Mouse (Mus musculus): ENCODE data around the gene Sdhd. TPM values are rescaled to one million over a fixed set of nuclear protein-coding genes. Genes with fewer than 3 reads are reported as not detected.
A peak's percentile ranks its signal among the peaks of the same experiment; 100 is the strongest.
"Not testable (repeated sequence)": the region's sequence is repeated elsewhere in the genome, so short reads cannot be mapped to it uniquely, and the experiment has no call there.

Sdhd gene
- 205 and 215 TPM in 2 replicates for polyA plus RNA-seq (2015; fragmentation: Nextera tagmentation; extraction: Ambion mirVana)

DNA sequence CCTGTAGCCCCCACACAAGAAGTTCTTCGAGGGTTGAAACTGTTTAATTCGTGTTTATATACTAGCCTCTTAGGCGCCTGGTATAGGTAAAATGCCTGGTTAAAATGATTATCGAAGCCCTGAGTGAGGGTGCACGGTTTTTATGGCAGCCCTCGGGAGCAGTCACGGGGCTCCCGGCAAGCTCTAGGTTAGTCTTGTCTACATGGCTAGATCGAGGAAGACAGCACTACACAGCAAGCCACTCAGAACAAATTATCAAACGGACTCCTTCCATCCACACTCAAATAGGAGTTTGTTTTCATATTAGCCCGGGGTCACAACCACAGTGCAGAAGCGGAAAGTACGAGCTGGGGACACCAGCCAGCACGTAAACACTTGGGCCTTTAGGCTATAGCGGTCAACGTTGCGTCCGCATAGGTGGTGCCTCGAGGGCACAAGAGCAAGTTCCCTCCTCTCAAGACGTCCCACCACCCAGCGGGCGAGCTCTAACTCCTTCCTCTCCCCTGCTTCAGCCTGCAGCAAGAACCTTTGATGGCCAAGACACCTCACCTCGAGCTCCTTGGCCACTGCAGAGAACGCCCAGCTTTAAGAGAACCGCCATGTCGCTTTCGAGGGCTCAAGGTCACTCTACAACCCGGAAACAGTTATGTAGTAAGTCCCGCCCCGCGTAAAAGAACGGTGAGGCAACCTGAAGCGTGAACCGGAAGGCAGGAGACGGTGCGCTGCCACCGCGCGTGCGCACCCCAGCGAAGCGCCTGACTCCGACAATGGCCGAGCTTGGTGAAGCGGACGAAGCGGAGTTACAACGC is at the start of gene Sdhd, which contains the start of gene Timm8b:
Sdhd (minus strand) TSS at position 624 of the 809 bp plus-strand sequence.
Timm8b (plus strand) TSS at position 722 of the 809 bp plus-strand sequence.
- WGBS: 1% methylated on average over 48 of the region's 48 CpGs
- Histone ChIP-seq H3K4me2 (ENCODE audit: low read length) (peak within 1 kb of the TSS; percentile 94), H3K27ac (ENCODE audit: low read length) (peak within 1 kb of the TSS; percentile 84), H3K9me3 (ENCODE audit: control insufficient read depth, low read length) (no peaks in the 10 kb centered on the region), H3K36me3 (ENCODE audit: control insufficient read depth, insufficient read depth) (peaks cover 9% of the 10 kb centered on the region), H3K27me3 (replicated peaks; ENCODE audit: control insufficient read depth, insufficient read depth, low read length) (no peaks in the 10 kb centered on the region), H3K4me3 (replicated peaks; ENCODE audit: low read length) (peak within 1 kb of the TSS; percentile 86), H3K9ac (replicated peaks; ENCODE audit: low read depth, low read length) (peak within 1 kb of the TSS; percentile 78), H3K4me1 (replicated peaks; ENCODE audit: control insufficient read depth, insufficient read depth, low read length) (peaks cover 22% of the 10 kb centered on the region)
- ATAC-seq: peak; percentile 99

DNA sequence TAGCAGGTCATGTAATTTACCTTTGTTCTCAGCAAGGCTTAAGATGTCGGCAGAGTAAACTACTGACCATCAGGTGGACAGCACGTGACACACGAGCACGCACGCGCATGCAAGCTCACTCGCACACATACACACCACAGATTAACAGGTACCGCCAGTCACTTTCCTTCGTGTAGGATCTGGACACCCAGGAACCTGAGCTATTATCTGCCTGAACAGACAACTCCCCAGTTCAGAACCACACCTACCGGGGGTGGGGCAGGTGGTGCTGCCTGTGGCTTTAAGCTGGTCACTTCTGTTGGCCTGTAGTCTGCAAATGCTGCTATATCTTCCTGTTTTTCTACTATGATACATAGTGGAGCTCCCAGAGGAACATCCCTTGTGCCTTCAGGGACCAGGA is 46.9 kb upstream of the Sdhd start:
- H3K9ac ChIP-seq (replicated peaks; ENCODE audit: low read depth, low read length): no peak overlapping the region
- H3K27me3 ChIP-seq (replicated peaks; ENCODE audit: control insufficient read depth, insufficient read depth, low read length): no peaks in the 10 kb centered on the region
- H3K36me3 ChIP-seq (ENCODE audit: control insufficient read depth, insufficient read depth): peaks cover 39% of the 10 kb centered on the region
- WGBS: 96% methylated on average over 10 of the region's 10 CpGs
- H3K9me3 ChIP-seq (ENCODE audit: control insufficient read depth, low read length): no peaks in the 10 kb centered on the region
- no peaks in the 10 kb centered on the region for H3K4me1 ChIP-seq (replicated peaks; ENCODE audit: control insufficient read depth, insufficient read depth, low read length)
- no peak overlapping the region for H3K4me2 ChIP-seq (ENCODE audit: low read length)
- no peak overlapping the region for H3K27ac ChIP-seq (ENCODE audit: low read length)
- ATAC-seq: no peak
- H3K4me3 ChIP-seq (replicated peaks; ENCODE audit: low read length): no peak overlapping the region

DNA sequence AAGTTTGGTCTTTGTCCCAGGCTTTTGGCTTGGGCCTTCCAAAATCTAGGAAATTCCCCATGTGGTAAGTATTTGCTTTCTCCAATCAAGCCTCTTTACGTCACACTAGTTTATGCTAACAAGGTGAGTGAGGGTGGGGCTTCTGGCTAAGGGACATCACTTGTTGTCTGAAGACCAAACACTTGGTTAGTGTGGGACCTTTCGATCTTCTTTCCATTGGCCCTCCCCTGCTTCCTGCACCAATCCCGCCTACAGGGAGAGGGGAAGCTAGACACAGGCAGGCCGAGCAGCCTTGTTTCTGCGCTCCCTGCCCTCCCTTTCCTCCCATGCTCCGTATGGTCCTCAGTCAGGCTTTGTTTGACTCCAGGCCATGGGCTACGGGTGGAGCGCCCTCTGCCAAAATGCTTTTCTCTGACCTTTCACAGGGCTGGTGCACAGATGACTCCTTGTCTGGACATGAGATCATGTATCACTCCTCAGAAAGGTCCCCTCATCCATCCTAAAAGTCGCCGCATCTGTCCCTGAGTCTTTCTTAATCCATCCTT is 43.3 kb upstream of the Sdhd start:
- 82% methylated on average over 10 of the region's 10 CpGs for WGBS
- no peak overlapping the region for H3K27ac ChIP-seq (ENCODE audit: low read length)

DNA sequence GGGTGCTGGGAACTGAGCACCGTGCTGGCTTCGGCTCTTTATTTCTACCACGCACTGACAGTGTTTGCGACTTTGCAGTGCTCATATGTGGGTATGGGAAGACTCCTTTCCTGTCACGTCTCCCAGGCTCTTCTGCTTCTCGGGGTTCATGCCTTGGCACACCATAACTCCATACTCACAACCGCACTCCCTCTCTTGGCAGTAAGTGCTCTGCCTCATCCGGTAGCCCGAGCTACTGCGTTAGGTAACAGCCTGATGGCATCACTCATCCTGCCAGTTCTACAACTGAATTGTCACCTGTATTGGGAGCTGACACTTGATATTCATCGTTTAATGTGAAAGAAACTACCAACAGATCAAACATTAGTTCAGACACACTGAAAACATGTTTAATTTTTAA is 30.7 kb upstream of the Sdhd start:
- peaks cover 28% of the 10 kb centered on the region for H3K36me3 ChIP-seq (ENCODE audit: control insufficient read depth, insufficient read depth)
- H3K4me1 ChIP-seq (replicated peaks; ENCODE audit: control insufficient read depth, insufficient read depth, low read length): no peaks in the 10 kb centered on the region
- H3K27ac ChIP-seq (ENCODE audit: low read length): no peak overlapping the region
- no peaks in the 10 kb centered on the region for H3K27me3 ChIP-seq (replicated peaks; ENCODE audit: control insufficient read depth, insufficient read depth, low read length)
- no peak for ATAC-seq
- H3K4me2 ChIP-seq (ENCODE audit: low read length): no peak overlapping the region
- H3K9me3 ChIP-seq (ENCODE audit: control insufficient read depth, low read length): no peaks in the 10 kb centered on the region
- 96% methylated on average over 11 of the region's 11 CpGs for WGBS
- no peak overlapping the region for H3K4me3 ChIP-seq (replicated peaks; ENCODE audit: low read length)
- no peak overlapping the region for H3K9ac ChIP-seq (replicated peaks; ENCODE audit: low read depth, low read length)

More for the DNA sequence above, 43.3 kb upstream of the Sdhd start:
- Histone ChIP-seq H3K27me3 (replicated peaks; ENCODE audit: control insufficient read depth, insufficient read depth, low read length) (no peaks in the 10 kb centered on the region), H3K4me1 (replicated peaks; ENCODE audit: control insufficient read depth, insufficient read depth, low read length) (no peaks in the 10 kb centered on the region), H3K4me3 (replicated peaks; ENCODE audit: low read length) (no peak overlapping the region), H3K9ac (replicated peaks; ENCODE audit: low read depth, low read length) (no peak overlapping the region), H3K36me3 (ENCODE audit: control insufficient read depth, insufficient read depth) (peaks cover 46% of the 10 kb centered on the region), H3K4me2 (ENCODE audit: low read length) (no peak overlapping the region), H3K9me3 (ENCODE audit: control insufficient read depth, low read length) (no peaks in the 10 kb centered on the region)
- ATAC-seq: no peak

DNA sequence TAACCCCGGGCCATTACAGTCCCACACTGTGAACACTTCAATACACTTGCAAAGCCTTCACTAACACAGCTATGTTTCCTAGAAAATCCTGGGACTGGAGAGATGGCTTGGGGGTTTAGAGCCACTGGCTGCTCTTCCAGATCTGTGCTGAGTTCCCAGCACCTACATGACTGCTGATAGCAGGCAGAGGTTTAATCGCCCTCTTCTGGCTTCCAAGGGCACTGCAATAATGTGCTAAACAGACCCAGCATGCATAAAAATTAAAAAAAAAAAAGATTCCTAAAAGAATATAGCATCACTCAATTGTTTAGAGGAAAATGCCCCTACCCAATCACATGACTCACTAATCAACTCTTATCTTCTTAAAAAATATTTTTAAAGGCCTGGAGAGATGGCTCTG is 29.4 kb upstream of the Sdhd start:
- peaks cover 28% of the 10 kb centered on the region for H3K36me3 ChIP-seq (ENCODE audit: control insufficient read depth, insufficient read depth)
- H3K4me2 ChIP-seq (ENCODE audit: low read length): no peak overlapping the region
- H3K9ac ChIP-seq (replicated peaks; ENCODE audit: low read depth, low read length): no peak overlapping the region
- H3K27ac ChIP-seq (ENCODE audit: low read length): no peak overlapping the region
- no peak for ATAC-seq
- 75% methylated on average over 2 of the region's 2 CpGs for whole genome bisulfite sequencing
- H3K4me3 ChIP-seq (replicated peaks; ENCODE audit: low read length): no peak overlapping the region
- no peaks in the 10 kb centered on the region for H3K4me1 ChIP-seq (replicated peaks; ENCODE audit: control insufficient read depth, insufficient read depth, low read length)
- H3K9me3 ChIP-seq (ENCODE audit: control insufficient read depth, low read length): no peaks in the 10 kb centered on the region
- H3K27me3 ChIP-seq (replicated peaks; ENCODE audit: control insufficient read depth, insufficient read depth, low read length): no peaks in the 10 kb centered on the region

DNA sequence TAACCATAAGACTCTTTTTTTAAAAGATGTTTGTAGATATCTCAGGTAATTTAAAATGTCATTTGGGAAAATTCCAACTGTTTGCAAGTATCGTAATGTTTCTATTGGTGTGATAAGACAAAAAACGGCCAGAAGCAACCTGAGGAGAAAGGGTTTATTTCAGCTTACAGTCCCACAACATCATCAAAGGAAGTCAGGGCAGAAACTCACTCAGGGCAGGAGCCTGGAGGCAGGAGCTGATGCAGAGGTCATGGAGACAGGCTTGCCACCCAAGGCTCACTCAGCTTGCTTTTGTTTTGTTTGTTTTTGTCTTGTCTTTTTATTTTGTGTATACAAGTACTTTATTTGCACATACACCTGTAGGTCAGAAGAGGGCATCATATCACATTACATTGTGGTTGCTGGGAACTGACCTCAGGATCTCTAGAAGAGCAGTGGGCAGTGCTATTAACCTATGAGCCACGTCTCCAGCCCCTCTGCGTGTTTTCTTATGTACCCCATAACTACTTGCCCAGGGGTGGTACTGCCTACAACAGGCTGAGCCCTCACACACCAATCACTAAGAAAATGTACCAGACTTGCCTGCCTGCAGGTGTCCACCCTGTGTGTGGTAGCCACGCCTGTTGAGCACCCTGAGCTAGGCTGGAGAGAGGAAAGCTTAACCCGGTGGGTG is 28.5 kb upstream of the Sdhd start:
- no peaks in the 10 kb centered on the region for H3K4me1 ChIP-seq (replicated peaks; ENCODE audit: control insufficient read depth, insufficient read depth, low read length)
- no peak for ATAC-seq
- no peak overlapping the region for H3K27ac ChIP-seq (ENCODE audit: low read length)
- no peak overlapping the region for H3K4me2 ChIP-seq (ENCODE audit: low read length)
- H3K9ac ChIP-seq (replicated peaks; ENCODE audit: low read depth, low read length): no peak overlapping the region
- no peaks in the 10 kb centered on the region for H3K27me3 ChIP-seq (replicated peaks; ENCODE audit: control insufficient read depth, insufficient read depth, low read length)
- H3K9me3 ChIP-seq (ENCODE audit: control insufficient read depth, low read length): no peaks in the 10 kb centered on the region
- no peak overlapping the region for H3K4me3 ChIP-seq (replicated peaks; ENCODE audit: low read length)
- 93% methylated on average over 6 of the region's 6 CpGs for WGBS
- H3K36me3 ChIP-seq (ENCODE audit: control insufficient read depth, insufficient read depth): peaks cover 23% of the 10 kb centered on the region

DNA sequence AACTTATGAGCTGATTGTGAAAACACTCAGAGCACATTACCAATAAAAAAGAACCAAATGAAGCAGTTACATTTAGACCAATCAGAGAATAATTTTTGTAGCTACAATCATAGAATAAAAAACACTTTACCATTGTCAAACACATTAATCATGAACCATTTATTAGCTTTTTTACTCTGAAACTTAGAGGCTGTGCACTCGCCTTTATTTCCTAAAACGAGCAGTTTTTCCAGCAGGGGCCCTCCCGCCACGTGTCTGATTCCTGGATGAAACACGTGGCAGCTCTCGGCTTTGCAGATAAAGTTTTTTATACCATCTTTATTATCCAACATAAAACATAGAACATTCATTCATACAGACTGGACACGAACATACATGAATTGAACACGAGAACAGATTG is 27.3 kb upstream of the Sdhd start:
- not testable (repeated sequence) for H3K27me3 ChIP-seq (replicated peaks; ENCODE audit: control insufficient read depth, insufficient read depth, low read length); H3K4me1 ChIP-seq (replicated peaks; ENCODE audit: control insufficient read depth, insufficient read depth, low read length); H3K4me2 ChIP-seq (ENCODE audit: low read length); H3K4me3 ChIP-seq (replicated peaks; ENCODE audit: low read length); H3K9me3 ChIP-seq (ENCODE audit: control insufficient read depth, low read length); H3K27ac ChIP-seq (ENCODE audit: low read length); ATAC-seq; H3K9ac ChIP-seq (replicated peaks; ENCODE audit: low read depth, low read length)
- 85% methylated on average over 6 of the region's 8 CpGs for WGBS
- peaks cover 18% of the 10 kb centered on the region for H3K36me3 ChIP-seq (ENCODE audit: control insufficient read depth, insufficient read depth)

DNA sequence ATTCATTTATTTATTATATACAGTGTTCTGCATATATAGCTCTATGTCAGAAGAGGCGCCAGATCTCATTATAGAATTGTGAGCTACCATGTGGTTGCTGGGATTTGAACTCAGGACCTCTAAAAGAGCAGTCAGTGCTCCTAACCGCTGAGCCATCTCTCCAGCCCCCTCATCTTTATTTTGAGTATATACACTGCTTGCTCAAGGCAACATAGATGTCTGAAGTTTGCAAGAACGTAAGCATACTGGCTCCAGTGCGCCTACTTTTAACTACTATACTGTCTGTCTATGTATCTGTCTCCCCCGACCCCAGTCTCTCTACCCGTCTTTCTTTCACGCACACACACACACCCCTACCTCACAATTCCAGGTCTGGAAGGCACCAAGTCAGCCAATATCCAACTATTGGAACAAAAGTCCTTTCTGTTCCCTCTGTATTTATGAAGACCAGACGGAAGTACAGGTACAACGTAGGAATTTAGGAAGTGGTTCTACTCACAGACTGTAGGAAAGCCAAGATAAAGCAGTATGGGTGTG is 14.2 kb upstream of the Sdhd start:
- Histone ChIP-seq H3K9me3 (ENCODE audit: control insufficient read depth, low read length) (no peaks in the 10 kb centered on the region), H3K4me1 (replicated peaks; ENCODE audit: control insufficient read depth, insufficient read depth, low read length) (peaks cover 12% of the 10 kb centered on the region), H3K27ac (ENCODE audit: low read length) (no peak overlapping the region), H3K4me2 (ENCODE audit: low read length) (peak overlapping the region; percentile 78; the same call in 1 of the 2 replicates), H3K36me3 (ENCODE audit: control insufficient read depth, insufficient read depth) (peaks cover 15% of the 10 kb centered on the region), H3K27me3 (replicated peaks; ENCODE audit: control insufficient read depth, insufficient read depth, low read length) (no peaks in the 10 kb centered on the region), H3K4me3 (replicated peaks; ENCODE audit: low read length) (peak overlapping the region; percentile 100; the same call in 1 of the 2 replicates), H3K9ac (replicated peaks; ENCODE audit: low read depth, low read length) (no peak overlapping the region)
- ATAC-seq: no peak
- 61% methylated on average over 9 of the region's 9 CpGs for WGBS

Measured in forebrain, embryonic 16.5 days (tissue).